Mouse (Mus musculus) left cerebral cortex, adult 8-10 months (tissue): ENCODE data around the gene Ywhae. TPM values are rescaled to one million over a fixed set of nuclear protein-coding genes. Genes with fewer than 3 reads are reported as not detected.

Source experiments
- DNase-seq, 2 experiments: peaks; one replicate each; pipeline ENCODE4 v3.0.0; 2022; ENCODE audit warnings: low spot score in 2 of 2
- total RNA-seq, 4 experiments: library from RNA; stranded (reverse); gene quantifications; 2 replicates each; pipeline ENCODE4 v1.2.4; 2022

The Ywhae gene
- total RNA-seq, 4 experiments from 2014 or later: 1,072 to 1,190 (median 1,127) TPM

- no peak for DNase-seq
Measured at GRCm38 (mm10) chr11:75737806-75738476, 5.3 kb downstream of the Ywhae start.

- DNase-seq: no peak
Measured at GRCm38 (mm10) chr11:75738477-75738821, 5.8 kb downstream of the Ywhae start.

- no peak for DNase-seq
Measured at GRCm38 (mm10) chr11:75740204-75740603, 7.5 kb downstream of the Ywhae start.

GRCm38 (mm10) chr11:75741615-75742014 is 8.9 kb downstream of the Ywhae start:
- DNase-seq: no peak

GRCm38 (mm10) chr11:75744761-75745160 is 12.1 kb downstream of the Ywhae start:
- DNase-seq: no peak

- no peak for DNase-seq
Measured at GRCm38 (mm10) chr11:75750537-75750936, 17.9 kb downstream of the Ywhae start.

- no peak for DNase-seq
Measured at GRCm38 (mm10) chr11:75751082-75751481, 18.4 kb downstream of the Ywhae start.

GRCm38 (mm10) chr11:75756687-75757086 is 24.0 kb downstream of the Ywhae start:
- DNase-seq: no peak

GRCm38 (mm10) chr11:75758553-75758952 is 25.9 kb downstream of the Ywhae start:
- no peak for DNase-seq

GRCm38 (mm10) chr11:75760785-75761184 is 28.1 kb downstream of the Ywhae start:
- DNase-seq: no peak

GRCm38 (mm10) chr11:75762708-75763107 is 30.0 kb downstream of the Ywhae start:
- DNase-seq: no peak

GRCm38 (mm10) chr11:75764521-75765023 is 31.9 kb downstream of the Ywhae start:
- no peak for DNase-seq

- DNase-seq: no peak
Measured at GRCm38 (mm10) chr11:75765161-75765560, 32.5 kb downstream of the Ywhae start.

- DNase-seq: no peak
Measured at GRCm38 (mm10) chr11:75767014-75767413, 34.3 kb downstream of the Ywhae start.

GRCm38 (mm10) chr11:75768091-75768989 is 35.7 kb downstream of the Ywhae start:
- peak in 1 of 2 experiments; percentile 43 for DNase-seq

GRCm38 (mm10) chr11:75769206-75769605 is 36.5 kb downstream of the Ywhae start:
- DNase-seq: peak; percentile 39 to 75

GRCm38 (mm10) chr11:75772562-75772961 is 39.9 kb downstream of the Ywhae start:
- no peak for DNase-seq

- DNase-seq: no peak
Measured at GRCm38 (mm10) chr11:75775919-75776318, 43.2 kb downstream of the Ywhae start.

GRCm38 (mm10) chr11:75781919-75782318 is 49.2 kb downstream of the Ywhae start:
- DNase-seq: peak in 1 of 2 experiments; percentile 52

GRCm38 (mm10) chr11:75783799-75784198 is 51.1 kb downstream of the Ywhae start:
- DNase-seq: no peak

GRCm38 (mm10) chr11:75785897-75786296 is 53.2 kb downstream of the Ywhae start:
- DNase-seq: no peak

GRCm38 (mm10) chr11:75792535-75792934 is 59.9 kb downstream of the Ywhae start:
- DNase-seq: no peak
